Mouse (Mus musculus): ENCODE results near the gene Zfp445. TPM values are rescaled to one million over a fixed set of nuclear protein-coding genes. Genes with fewer than 3 reads are reported as not detected.

The Zfp445 gene
- polyA plus RNA-seq, 1 experiment from 2014 or later, result 70.9 TPM

DNA sequence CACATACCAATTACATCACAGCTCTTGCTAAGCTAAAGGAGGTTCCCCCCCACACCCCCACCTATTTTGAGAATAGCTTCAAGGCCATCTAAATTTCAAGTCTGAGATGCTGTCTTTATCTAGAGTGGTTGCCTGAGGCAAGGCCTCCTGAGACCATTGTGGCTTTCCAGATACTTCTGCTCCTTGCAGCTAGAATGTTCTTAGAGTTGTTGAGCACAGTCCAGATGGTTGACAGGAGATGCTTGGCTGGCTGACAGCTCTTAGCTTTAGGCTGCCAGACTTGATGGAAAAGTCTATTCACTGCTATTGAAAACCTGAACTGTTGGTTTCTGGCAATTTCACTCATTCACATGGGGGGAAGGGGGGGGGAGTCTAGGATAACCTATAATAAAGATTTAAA lies 19.6 kb downstream of the Zfp445 start:
- Histone ChIP-seq H3K27ac (ENCODE audit: low read length) (no peak overlapping the region), H3K4me1 (ENCODE audit: control insufficient read depth, insufficient read depth, low read length) (no peaks in the 10 kb centered on the region), H3K36me3 (ENCODE audit: control insufficient read depth, insufficient read depth, low read length) (peaks cover 25% of the 10 kb centered on the region), H3K27me3 (ENCODE audit: control insufficient read depth, insufficient read depth, low read length) (no peaks in the 10 kb centered on the region), H3K9me3 (replicated peaks; ENCODE audit: control insufficient read depth, low read length) (peaks cover 9% of the 10 kb centered on the region; the same call in 1 of the 2 replicates), H3K9ac (ENCODE audit: low read length) (no peak overlapping the region), H3K4me3 (replicated peaks; ENCODE audit: low read length) (no peak overlapping the region), H3K4me2 (ENCODE audit: low read depth, low read length) (no peak overlapping the region)
- ATAC-seq (ENCODE audit: insufficient read depth, low FRiP score), result no peak

GRCm38 (mm10) chr9:122845621-122846020 lies 20.2 kb downstream of the Zfp445 start:
- H3K4me1 ChIP-seq (ENCODE audit: control insufficient read depth, insufficient read depth, low read length), result no peaks in the 10 kb centered on the region

DNA sequence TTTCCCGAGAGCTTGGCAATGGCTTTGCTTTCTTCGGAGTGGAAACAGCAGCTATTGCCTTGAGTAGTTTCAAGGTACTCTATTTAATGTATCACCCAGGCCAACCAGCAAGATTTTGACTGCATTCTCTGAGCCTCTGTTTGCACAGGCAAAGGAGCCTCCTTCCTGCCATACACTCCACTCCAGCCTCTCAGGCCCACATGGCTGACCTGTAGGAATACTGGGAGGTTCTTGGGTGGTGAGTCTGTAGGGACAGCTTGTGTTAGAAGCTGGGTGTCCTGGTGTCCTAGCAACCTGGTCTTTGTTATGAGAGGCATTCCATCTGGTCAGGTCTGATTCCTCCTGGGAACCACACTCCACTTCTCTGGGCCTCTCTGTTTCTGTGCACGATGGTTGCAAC lies 22.0 kb downstream of the Zfp445 start, which contains the start of gene Gm35549:
Gm35549 (minus strand) TSS at position 276 of the 400 bp plus-strand sequence.
- no peak for ATAC-seq (ENCODE audit: insufficient read depth, low FRiP score)
- 73% methylated on average over 3 of the region's 3 CpGs for WGBS

More at GRCm38 (mm10) chr9:122845621-122846020, 20.2 kb downstream of the Zfp445 start:
- Histone ChIP-seq H3K9ac (ENCODE audit: low read length) (no peak overlapping the region), H3K27ac (ENCODE audit: low read length) (no peak overlapping the region), H3K4me3 (replicated peaks; ENCODE audit: low read length) (no peak overlapping the region), H3K9me3 (replicated peaks; ENCODE audit: control insufficient read depth, low read length) (peaks cover 9% of the 10 kb centered on the region; the same call in 1 of the 2 replicates), H3K4me2 (ENCODE audit: low read depth, low read length) (no peak overlapping the region), H3K27me3 (ENCODE audit: control insufficient read depth, insufficient read depth, low read length) (no peaks in the 10 kb centered on the region), H3K36me3 (ENCODE audit: control insufficient read depth, insufficient read depth, low read length) (peaks cover 19% of the 10 kb centered on the region)
- WGBS, result 80% methylated on average over 3 of the region's 3 CpGs
- ATAC-seq (ENCODE audit: insufficient read depth, low FRiP score), result no peak

GRCm38 (mm10) chr9:122837680-122838079 lies 28.1 kb downstream of the Zfp445 start:
- Histone ChIP-seq H3K9me3 (replicated peaks; ENCODE audit: control insufficient read depth, low read length) (no peaks in the 10 kb centered on the region), H3K4me3 (replicated peaks; ENCODE audit: low read length) (no peak overlapping the region), H3K36me3 (ENCODE audit: control insufficient read depth, insufficient read depth, low read length) (no peaks in the 10 kb centered on the region), H3K9ac (ENCODE audit: low read length) (peak overlapping the region; percentile 43; the same call in 1 of the 2 replicates), H3K4me1 (ENCODE audit: control insufficient read depth, insufficient read depth, low read length) (peaks cover 15% of the 10 kb centered on the region), H3K4me2 (ENCODE audit: low read depth, low read length) (peak overlapping the region; percentile 22; the same call in 1 of the 2 replicates), H3K27me3 (ENCODE audit: control insufficient read depth, insufficient read depth, low read length) (no peaks in the 10 kb centered on the region), H3K27ac (ENCODE audit: low read length) (peak overlapping the region; percentile 58)
- 23% methylated on average over 16 of the region's 16 CpGs for WGBS
- peak; percentile 70 for ATAC-seq (ENCODE audit: insufficient read depth, low FRiP score)

More for the DNA sequence above, 22.0 kb downstream of the Zfp445 start, which contains the start of gene Gm35549:
- no peak within 1 kb of the TSS for H3K9ac ChIP-seq (ENCODE audit: low read length)
- H3K27ac ChIP-seq (ENCODE audit: low read length), result no peak within 1 kb of the TSS
- H3K27me3 ChIP-seq (ENCODE audit: control insufficient read depth, insufficient read depth, low read length), result no peaks in the 10 kb centered on the region
- peaks cover 5% of the 10 kb centered on the region; the same call in 1 of the 2 replicates for H3K9me3 ChIP-seq (replicated peaks; ENCODE audit: control insufficient read depth, low read length)
- no peaks in the 10 kb centered on the region for H3K4me1 ChIP-seq (ENCODE audit: control insufficient read depth, insufficient read depth, low read length)
- no peak within 1 kb of the TSS for H3K4me3 ChIP-seq (replicated peaks; ENCODE audit: low read length)
- no peak within 1 kb of the TSS for H3K4me2 ChIP-seq (ENCODE audit: low read depth, low read length)
- peaks cover 5% of the 10 kb centered on the region for H3K36me3 ChIP-seq (ENCODE audit: control insufficient read depth, insufficient read depth, low read length)

- no peaks in the 10 kb centered on the region for H3K9me3 ChIP-seq (replicated peaks; ENCODE audit: control insufficient read depth, low read length)
- H3K9ac ChIP-seq (ENCODE audit: low read length), result 0 out of 2 replicates have a peak overlapping the region, but pooled peaks have one; percentile 43
- peaks cover 15% of the 10 kb centered on the region for H3K4me1 ChIP-seq (ENCODE audit: control insufficient read depth, insufficient read depth, low read length)
- ATAC-seq (ENCODE audit: insufficient read depth, low FRiP score), result peak; percentile 37; the same call in 1 of the 2 replicates
- H3K36me3 ChIP-seq (ENCODE audit: control insufficient read depth, insufficient read depth, low read length), result no peaks in the 10 kb centered on the region
- H3K4me2 ChIP-seq (ENCODE audit: low read depth, low read length), result no peak overlapping the region
- peak overlapping the region; percentile 58 for H3K27ac ChIP-seq (ENCODE audit: low read length)
- 72% methylated on average over 4 of the region's 4 CpGs for WGBS
- H3K4me3 ChIP-seq (replicated peaks; ENCODE audit: low read length), result no peak overlapping the region
- H3K27me3 ChIP-seq (ENCODE audit: control insufficient read depth, insufficient read depth, low read length), result no peaks in the 10 kb centered on the region
Observed at GRCm38 (mm10) chr9:122837216-122837615, 28.6 kb downstream of the Zfp445 start.

DNA sequence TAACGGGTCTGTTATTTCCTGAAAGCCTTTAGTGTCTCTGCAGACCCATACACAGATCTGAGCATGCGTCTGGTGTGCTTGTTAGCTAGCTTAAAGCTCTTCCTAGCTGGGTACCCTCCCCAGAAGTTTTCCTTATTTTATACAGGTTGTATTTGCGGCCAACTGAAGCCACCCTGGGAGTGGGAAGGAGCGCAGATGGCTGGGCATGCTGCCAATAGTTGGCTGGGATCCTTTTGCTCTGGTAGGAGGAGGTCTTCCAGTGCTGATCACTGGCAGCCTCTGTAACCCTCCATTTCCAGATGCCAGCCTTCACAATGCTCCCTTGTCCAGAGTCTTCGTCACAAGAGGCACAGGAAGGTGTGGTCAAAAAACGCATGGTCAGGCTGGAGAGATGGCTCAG lies 29.0 kb downstream of the Zfp445 start:
- Histone ChIP-seq H3K9me3 (replicated peaks; ENCODE audit: control insufficient read depth, low read length) (no peaks in the 10 kb centered on the region), H3K27me3 (ENCODE audit: control insufficient read depth, insufficient read depth, low read length) (no peaks in the 10 kb centered on the region), H3K4me2 (ENCODE audit: low read depth, low read length) (no peak overlapping the region), H3K27ac (ENCODE audit: low read length) (peak overlapping the region; percentile 58), H3K9ac (ENCODE audit: low read length) (no peak overlapping the region), H3K4me3 (replicated peaks; ENCODE audit: low read length) (no peak overlapping the region), H3K36me3 (ENCODE audit: control insufficient read depth, insufficient read depth, low read length) (no peaks in the 10 kb centered on the region), H3K4me1 (ENCODE audit: control insufficient read depth, insufficient read depth, low read length) (peaks cover 15% of the 10 kb centered on the region)
- 33% methylated on average over 6 of the region's 6 CpGs for WGBS
- ATAC-seq (ENCODE audit: insufficient read depth, low FRiP score), result peak; percentile 82

DNA sequence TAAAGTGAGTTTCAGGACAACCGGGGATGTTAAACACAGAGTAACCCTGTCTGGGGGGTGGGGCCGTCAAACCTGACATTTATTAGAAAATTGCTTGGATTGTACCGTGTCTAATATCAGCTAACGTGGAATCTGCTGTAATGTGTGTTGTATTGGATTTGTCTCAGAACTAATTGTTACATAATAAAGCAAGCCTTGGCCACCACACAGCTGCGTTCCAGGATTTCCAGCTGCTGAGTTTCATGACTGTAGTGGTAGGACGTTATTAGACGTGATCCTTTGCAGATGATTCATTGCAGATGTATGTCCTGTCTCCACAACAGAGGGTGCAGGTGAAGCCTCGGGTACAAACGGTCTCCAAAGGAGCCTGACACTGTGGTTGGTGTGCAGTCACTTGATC lies 29.7 kb downstream of the Zfp445 start:
- Histone ChIP-seq H3K9me3 (replicated peaks; ENCODE audit: control insufficient read depth, low read length) (no peaks in the 10 kb centered on the region), H3K27me3 (ENCODE audit: control insufficient read depth, insufficient read depth, low read length) (no peaks in the 10 kb centered on the region), H3K36me3 (ENCODE audit: control insufficient read depth, insufficient read depth, low read length) (no peaks in the 10 kb centered on the region), H3K4me2 (ENCODE audit: low read depth, low read length) (no peak overlapping the region), H3K4me1 (ENCODE audit: control insufficient read depth, insufficient read depth, low read length) (peaks cover 15% of the 10 kb centered on the region), H3K9ac (ENCODE audit: low read length) (no peak overlapping the region), H3K4me3 (replicated peaks; ENCODE audit: low read length) (no peak overlapping the region), H3K27ac (ENCODE audit: low read length) (peak overlapping the region; percentile 58)
- ATAC-seq (ENCODE audit: insufficient read depth, low FRiP score), result no peak
- WGBS, result 60% methylated on average over 9 of the region's 9 CpGs

DNA sequence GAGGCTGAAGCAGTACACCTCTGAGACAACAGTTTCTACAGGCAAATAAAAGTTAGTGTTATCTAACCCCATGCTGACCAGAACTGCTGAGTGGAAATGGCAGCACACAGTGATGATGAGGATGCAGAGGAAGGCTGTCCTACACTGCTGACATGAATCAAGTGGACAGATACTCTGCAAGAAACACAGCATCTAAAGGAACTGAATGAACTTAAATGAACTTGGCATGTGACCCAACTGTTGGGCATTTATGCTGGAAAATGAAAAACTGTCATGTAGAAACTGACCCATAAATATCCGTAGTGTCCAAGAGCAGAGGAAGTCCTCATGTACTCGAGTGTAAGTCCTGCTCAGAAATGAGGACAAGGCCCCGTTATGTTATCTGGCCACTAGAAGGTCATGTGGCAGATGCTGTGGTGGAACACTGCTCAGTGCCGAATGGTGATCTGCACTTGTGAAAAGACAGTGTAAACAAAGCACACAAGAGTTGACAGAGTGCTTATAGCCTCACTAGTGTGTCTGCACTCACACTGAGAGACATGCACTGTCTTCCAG lies 35.9 kb downstream of the Zfp445 start:
- peaks cover under 1% of the 10 kb centered on the region; the same call in 1 of the 2 replicates for H3K36me3 ChIP-seq (ENCODE audit: control insufficient read depth, insufficient read depth, low read length)
- H3K4me1 ChIP-seq (ENCODE audit: control insufficient read depth, insufficient read depth, low read length), result no peaks in the 10 kb centered on the region
- WGBS, result 54% methylated on average over 4 of the region's 4 CpGs
- H3K27me3 ChIP-seq (ENCODE audit: control insufficient read depth, insufficient read depth, low read length), result no peaks in the 10 kb centered on the region
- H3K9ac ChIP-seq (ENCODE audit: low read length), result no peak overlapping the region
- no peak for ATAC-seq (ENCODE audit: insufficient read depth, low FRiP score)
- no peak overlapping the region for H3K4me3 ChIP-seq (replicated peaks; ENCODE audit: low read length)
- no peak overlapping the region for H3K27ac ChIP-seq (ENCODE audit: low read length)
- H3K9me3 ChIP-seq (replicated peaks; ENCODE audit: control insufficient read depth, low read length), result no peaks in the 10 kb centered on the region
- H3K4me2 ChIP-seq (ENCODE audit: low read depth, low read length), result no peak overlapping the region

DNA sequence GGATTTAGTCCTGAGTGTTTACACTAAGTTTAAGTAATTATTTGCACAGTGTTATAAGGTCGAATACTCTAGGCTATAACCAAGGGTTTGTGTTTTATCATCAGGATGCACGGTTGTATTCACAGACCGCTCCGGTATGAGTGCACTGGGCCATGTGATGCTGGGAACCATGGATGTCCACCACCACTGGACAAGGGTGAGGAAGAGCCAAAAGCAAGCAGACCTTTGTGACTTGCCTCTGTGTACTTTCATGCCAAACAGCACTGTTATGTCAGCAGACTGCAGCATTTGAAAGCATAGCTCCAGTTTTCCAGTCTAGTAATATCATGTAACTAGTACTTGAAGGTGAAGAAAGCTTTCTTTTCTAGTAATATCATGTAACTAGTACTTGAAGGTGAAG lies 39.1 kb downstream of the Zfp445 start:
- H3K27me3 ChIP-seq (ENCODE audit: control insufficient read depth, insufficient read depth, low read length), result no peaks in the 10 kb centered on the region
- H3K36me3 ChIP-seq (ENCODE audit: control insufficient read depth, insufficient read depth, low read length), result peaks cover 10% of the 10 kb centered on the region
- H3K4me2 ChIP-seq (ENCODE audit: low read depth, low read length), result no peak overlapping the region
- no peaks in the 10 kb centered on the region for H3K4me1 ChIP-seq (ENCODE audit: control insufficient read depth, insufficient read depth, low read length)
- no peaks in the 10 kb centered on the region for H3K9me3 ChIP-seq (replicated peaks; ENCODE audit: control insufficient read depth, low read length)
- WGBS, result 73% methylated on average over 4 of the region's 4 CpGs
- H3K9ac ChIP-seq (ENCODE audit: low read length), result no peak overlapping the region
- no peak overlapping the region for H3K4me3 ChIP-seq (replicated peaks; ENCODE audit: low read length)
- no peak for ATAC-seq (ENCODE audit: insufficient read depth, low FRiP score)
- H3K27ac ChIP-seq (ENCODE audit: low read length), result no peak overlapping the region

Measured in stomach, embryonic 16.5 days (tissue).